In the genomic region with DNA sequence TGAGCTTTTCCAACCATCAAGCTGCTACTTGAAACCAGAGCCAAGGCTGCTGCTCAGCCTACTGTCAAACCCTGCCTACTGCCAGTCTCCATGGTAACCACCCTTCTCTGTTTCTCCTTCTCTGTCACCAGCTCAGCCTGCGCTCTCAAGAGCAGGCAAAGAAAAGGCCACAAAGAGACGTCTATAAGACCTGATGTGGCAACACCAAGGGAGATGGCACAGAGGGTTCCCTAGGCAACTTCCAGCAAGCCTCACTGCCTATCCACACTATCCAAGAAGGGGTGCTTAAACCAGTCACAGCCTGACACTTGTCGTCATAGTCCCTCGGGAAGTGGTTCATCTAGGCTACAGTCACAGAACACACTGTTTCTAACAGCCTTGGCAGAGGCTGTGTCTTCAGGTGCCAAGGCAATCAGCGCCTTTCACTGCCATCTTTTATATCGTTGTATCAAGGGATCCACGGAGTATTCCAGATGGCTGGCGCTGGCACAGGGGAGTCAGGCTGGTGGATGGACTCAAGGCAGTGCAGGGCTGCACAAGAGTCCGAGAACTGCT, we compare ENCODE assay signal across 9 mouse cellular contexts. TPM values are rescaled to one million over a fixed set of nuclear protein-coding genes. Genes with fewer than 3 reads are reported as not detected.
DNase-seq lines count a peak whose midpoint lies in the region; ATAC-seq lines count a peak whose summit lies in the region.
"Had no signal": no experiment of that assay in that cellular context is flagged by ENCODE, and none has a peak within 500 bp of the region (broad histone marks: within the 10 kb centered on the region; RNA-seq: fewer than 3 reads in every experiment).

No protein-coding gene starts in this region.

- H3K4me2 ChIP-seq in hindbrain, embryonic 11.5 days (replicated peaks; ENCODE audit: low read depth, low read length), result no peak overlapping the region
- H3K4me2 ChIP-seq: liver, embryonic 15.5 days had no signal

- H3K9me3 ChIP-seq in hindbrain, embryonic 11.5 days (ENCODE audit: control insufficient read depth, low read length), result no peaks in the 10 kb centered on the region
- H3K9me3 ChIP-seq: liver, embryonic 15.5 days had no signal

- no peak overlapping the region for H3K9ac ChIP-seq in hindbrain, embryonic 11.5 days (ENCODE audit: low read depth, low read length)
- H3K9ac ChIP-seq: liver, embryonic 15.5 days had no signal

- H3K4me1 ChIP-seq in hindbrain, embryonic 11.5 days (replicated peaks; ENCODE audit: control insufficient read depth, insufficient read depth, low read length), result 0 out of 2 replicates have a peak, but pooled peaks cover 2% of the 10 kb centered on the region
- H3K4me1 ChIP-seq: liver, embryonic 15.5 days had no signal

- H3K27ac ChIP-seq in hindbrain, embryonic 11.5 days (ENCODE audit: low read depth, low read length), result no peak overlapping the region
- H3K27ac ChIP-seq: liver, embryonic 15.5 days had no signal

- H3K27me3 ChIP-seq in hindbrain, embryonic 11.5 days (ENCODE audit: control insufficient read depth, insufficient read depth, low read length), result no peaks in the 10 kb centered on the region
- H3K27me3 ChIP-seq: liver, embryonic 15.5 days had no signal

- no peak overlapping the region for H3K4me3 ChIP-seq in hindbrain, embryonic 11.5 days (ENCODE audit: low read depth, low read length)
- H3K4me3 ChIP-seq: liver, embryonic 15.5 days had no signal

- WGBS in hindbrain, embryonic 11.5 days, result 77% methylated on average over 9 of the region's 9 CpGs

- peaks cover 10% of the 10 kb centered on the region; the same call in 1 of the 2 replicates for H3K36me3 ChIP-seq in hindbrain, embryonic 11.5 days (ENCODE audit: control insufficient read depth, insufficient read depth, low read length)

- DNase-seq in adrenal gland, postnatal 36 days, result peak; percentile 34 to 43
- no peak for DNase-seq in adrenal gland, adult 18-20 months (ENCODE audit: low spot score in 2 of 2)
- DNase-seq in cerebellum, adult 8-10 months, result peak; percentile 50
- DNase-seq in hindbrain, embryonic 11.5 days (ENCODE audit: low spot score), result peak; percentile 48
- DNase-seq in left cerebral cortex, postnatal 25 days (ENCODE audit: low spot score in 2 of 2), result peak; percentile 80 to 91
- no peak for DNase-seq in thymus, postnatal 36 days
- DNase-seq in natural killer cell, adult 2 months (ENCODE audit: low spot score in 2 of 2), result no peak

- intact Hi-C loops in left cerebral cortex, postnatal 25 days (cut with DNase I), result loop anchor here (5.0 kb wide), 1 partner anchor 110 kb away; no protein-coding TSS in a partner anchor

- ATAC-seq in hindbrain, embryonic 11.5 days (ENCODE audit: low FRiP score), result peak; percentile 56
- no peak for ATAC-seq in granulocyte monocyte progenitor cell, adult 5-6 weeks (replicated peaks; ENCODE audit: poor library complexity, severe bottlenecking)

RNA-seq across cellular contexts. Expression of gene Rpap3, which starts 33.3 kb away (rescaled TPM):
- total RNA-seq in adrenal gland, postnatal 36 days (2021), result 10 to 100 TPM; 19.5 to 20.5 TPM
- total RNA-seq in adrenal gland, adult 18-20 months (2021), result 10 to 100 TPM; 14.7 to 16.2 TPM
- polyA plus RNA-seq in hindbrain, embryonic 11.5 days (2014; fragmentation: Nextera tagmentation; extraction: Ambion mirVana), result 44.1 and 49.2 TPM in 2 replicates
- total RNA-seq in left cerebral cortex, postnatal 25 days (2021), result 10 to 100 TPM; 26.3 to 28.3 TPM
- total RNA-seq in granulocyte monocyte progenitor cell, adult 5-6 weeks (2014; fragmentation: Nextera tagmentation), result 25.7 and 31.1 TPM in 2 replicates
- total RNA-seq in granulocyte monocyte progenitor cell, adult 5-6 weeks (2017), result 33.2 and 46.7 TPM in 2 replicates

RNA-seq across cellular contexts. Expression of gene Endou, which starts 58.9 kb away (rescaled TPM):
- total RNA-seq in adrenal gland, postnatal 36 days (2021), result under 1 TPM; 0.66 to 0.70 TPM
- total RNA-seq in adrenal gland, adult 18-20 months (2021), result 1 to 10 TPM in 1 of 2 experiments, under 1 TPM in 1; 0.30 to 1.2 TPM
- 0.11 TPM in 1 of 2 replicates, not detected in the other for polyA plus RNA-seq in hindbrain, embryonic 11.5 days (2014; fragmentation: Nextera tagmentation; extraction: Ambion mirVana)
- 1 to 10 TPM; 2.3 to 2.7 TPM for total RNA-seq in left cerebral cortex, postnatal 25 days (2021)
- 0.53 and 2.8 TPM in 2 replicates for total RNA-seq in granulocyte monocyte progenitor cell, adult 5-6 weeks (2014; fragmentation: Nextera tagmentation)
- total RNA-seq in granulocyte monocyte progenitor cell, adult 5-6 weeks (2017), result 1.7 and 2.2 TPM in 2 replicates

Comparison
In these comparisons a context has a peak if more than half of its experiments do, and no peak if none do; other contexts are left out.
1. DNase-seq: peak in adrenal gland, postnatal 36 days (2 of 2), cerebellum, adult 8-10 months (single experiment), hindbrain, embryonic 11.5 days (single experiment) and left cerebral cortex, postnatal 25 days (2 of 2); none in adrenal gland, adult 18-20 months (0 of 2), thymus, postnatal 36 days (0 of 2) and natural killer cell, adult 2 months (0 of 2).